Mouse (Mus musculus) liver, embryonic 14.5 days (tissue): ENCODE measurements at regions not wholly inside any gene's neighbourhood (a gene's known extent, or its start where the extent isn't known, plus 50 kb on each side); places are given as distances from the start of the nearest gene placed in this dataset.

Source experiments
- ATAC-seq: fragments of 200-750 bp; cut with Nextera tagmentation; 2 replicates; pipeline ENCODE4 v1.8.0; 2017; ENCODE audit warnings: moderate number of reproducible peaks, mild to moderate bottlenecking, moderate library complexity; ENCODE audit not compliant: insufficient read depth
- DNase-seq, 3 experiments: peaks; one replicate each; pipeline ENCODE4 v3.0.0-alpha.2; 2012 to 2013; ENCODE audit warnings: low read depth in 3 of 3, low spot score in 3 of 3
- H3K27ac ChIP-seq: fragments of 300-500 bp; sonication (generic); 2 replicates; pipeline ENCODE4 v1.5.1; 2014; ENCODE audit warnings: moderate library complexity, mild to moderate bottlenecking, control low read depth, inconsistent platforms
- H3K27me3 ChIP-seq: fragments of 300-500 bp; sonication (generic); 2 replicates; pipeline ENCODE4 v1.6.1; 2014; ENCODE audit warnings: mild to moderate bottlenecking, low read length, moderate library complexity; ENCODE audit not compliant: control insufficient read depth, insufficient read depth
- H3K36me3 ChIP-seq: fragments of 300-500 bp; sonication (generic); replicated peaks from 2 replicates; pipeline ENCODE4 v1.6.1; 2014; ENCODE audit warnings: low read depth; ENCODE audit not compliant: control insufficient read depth, insufficient read depth
- H3K4me1 ChIP-seq, 2 experiments: fragments of 200-500 bp in 1 of 2; fragments of 300-500 bp in 1 of 2; sonication (generic) in 1 of 2; replicated peaks; 2 replicates each; pipeline ENCODE4 v1.6.1; 2012 to 2014; ENCODE audit warnings: antibody characterized with exemption in 1 of 2, inconsistent platforms in 1 of 2, low read length in 1 of 2; ENCODE audit not compliant: control insufficient read depth in 2 of 2, insufficient read depth in 2 of 2
- H3K4me2 ChIP-seq: fragments of 300-500 bp; sonication (generic); 2 replicates; pipeline ENCODE4 v1.6.1; 2014; ENCODE audit warnings: low read depth, mild to moderate bottlenecking, control low read depth, moderate library complexity
- H3K4me3 ChIP-seq, 2 experiments: fragments of 200-500 bp in 1 of 2; fragments of 300-500 bp in 1 of 2; sonication (generic) in 1 of 2; 2 replicates each; pipeline ENCODE4 v1.5.1; 2012 to 2014; ENCODE audit warnings: low read depth in 2 of 2, low read length in 2 of 2, mild to moderate bottlenecking in 2 of 2, control low read depth in 1 of 2, inconsistent platforms in 1 of 2, moderate library complexity in 1 of 2; ENCODE audit not compliant: insufficient read depth in 1 of 2
- H3K9ac ChIP-seq: fragments of 300-500 bp; sonication (generic); replicated peaks from 2 replicates; pipeline ENCODE4 v1.6.1; 2014; ENCODE audit warnings: mild to moderate bottlenecking, control low read depth, moderate library complexity
- H3K9me3 ChIP-seq: fragments of 300-500 bp; sonication (generic); 2 replicates; pipeline ENCODE4 v1.6.1; 2016; ENCODE audit warnings: low read length, mixed read lengths; ENCODE audit not compliant: control insufficient read depth
- CTCF ChIP-seq: IDR thresholded peaks from 2 replicates; pipeline ENCODE4 v1.5.1; 2016; ENCODE audit warnings: antibody characterized with exemption, low read depth, control low read depth
- EP300 ChIP-seq: IDR thresholded peaks from 2 replicates; pipeline ENCODE4 v1.6.1; 2016; ENCODE audit warnings: antibody characterized with exemption, low read depth
- WGBS: fragments of 180-500 bp; shearing (Covaris S2); extraction: QIAGEN DNeasy Blood & Tissue Kit; methylation state at CpG from one replicate; pipeline ENCODE4 v1.1.7; 2014; ENCODE audit not compliant: insufficient replicate concordance; 5-methylcytosine and 5-hydroxymethylcytosine counted together

- no peak for TF ChIP-seq EP300
- Histone ChIP-seq H3K9ac (no peak overlapping the region), H3K27ac (no peak overlapping the region), H3K27me3 (no peaks in the 10 kb centered on the region), H3K4me2 (no peak overlapping the region), H3K9me3 (no peaks in the 10 kb centered on the region), H3K36me3 (no peaks in the 10 kb centered on the region), H3K4me1 (no peaks in the 10 kb centered on the region), H3K4me3 (no peak overlapping the region)
- whole genome bisulfite sequencing = 60% methylated on average over 4 of the region's 4 CpGs
- no peak for DNase-seq
- no peak for ATAC-seq
These were observed 180.8 kb upstream of the Gdnf start for GRCm38 (mm10) chr15:7629826-7630225.

DNA sequence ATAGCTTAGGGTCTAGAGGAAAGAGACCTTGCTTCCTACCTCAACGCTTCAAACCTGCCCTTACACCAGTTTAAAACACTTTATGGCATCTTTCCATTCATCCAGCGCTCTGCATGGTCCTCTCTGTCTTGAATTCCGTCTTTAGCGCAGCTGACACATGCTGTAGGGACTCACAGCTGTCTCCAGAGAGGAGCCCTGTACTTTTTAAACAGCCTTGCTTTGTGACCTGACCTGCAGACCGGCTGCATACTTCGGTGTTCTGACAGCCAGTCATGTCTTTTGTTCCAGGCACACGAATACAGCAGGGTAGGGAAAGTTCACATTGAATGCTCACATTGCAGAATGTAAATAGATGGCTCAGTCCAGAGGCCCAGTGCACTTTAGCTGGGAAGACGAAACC is 175.4 kb upstream of the Gdnf start:
- H3K27me3 ChIP-seq = no peaks in the 10 kb centered on the region
- 58% methylated on average over 8 of the region's 8 CpGs for WGBS
- H3K27ac ChIP-seq = no peak overlapping the region
- no peaks in the 10 kb centered on the region for H3K36me3 ChIP-seq
- H3K9ac ChIP-seq = no peak overlapping the region
- TF ChIP-seq EP300 = no peak
- TF ChIP-seq CTCF = no peak
- no peak overlapping the region for H3K4me3 ChIP-seq
- H3K4me1 ChIP-seq = no peaks in the 10 kb centered on the region
- H3K9me3 ChIP-seq = no peaks in the 10 kb centered on the region
- no peak overlapping the region for H3K4me2 ChIP-seq
- DNase-seq (no peak), ATAC-seq (no peak)

- DNase-seq = no peak
- no peak for ATAC-seq
- Histone ChIP-seq H3K27me3 (no peaks in the 10 kb centered on the region), H3K36me3 (no peaks in the 10 kb centered on the region), H3K4me2 (no peak overlapping the region), H3K4me1 (no peaks in the 10 kb centered on the region), H3K9ac (no peak overlapping the region), H3K4me3 (no peak overlapping the region), H3K27ac (no peak overlapping the region), H3K9me3 (no peaks in the 10 kb centered on the region)
- TF ChIP-seq EP300 (no peak), CTCF (no peak)
- WGBS = 54% methylated on average over 6 of the region's 6 CpGs
These were observed 171.2 kb upstream of the Gdnf start for GRCm38 (mm10) chr15:7639444-7639843.

DNA sequence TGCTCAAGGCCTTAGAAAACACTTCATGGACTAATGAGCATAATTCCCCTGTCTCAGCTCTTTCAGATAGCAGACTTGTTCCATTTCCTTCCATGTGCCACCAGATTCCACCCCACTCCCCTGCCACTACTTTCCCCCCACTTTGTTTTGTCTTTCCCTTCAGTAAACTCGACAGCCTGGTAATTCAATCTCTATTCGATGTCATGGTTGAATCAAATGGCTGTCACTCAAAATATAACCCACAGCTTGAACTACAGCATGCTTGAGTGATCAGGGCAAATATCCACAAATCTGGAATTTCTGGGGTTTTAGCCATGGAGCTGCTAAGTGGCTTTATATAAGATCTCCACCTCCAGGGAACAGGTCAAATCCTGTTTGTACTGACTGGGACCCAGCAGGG is 168.6 kb upstream of the Gdnf start:
- Histone ChIP-seq H3K9me3 (no peaks in the 10 kb centered on the region), H3K4me2 (no peak overlapping the region), H3K4me3 (no peak overlapping the region), H3K36me3 (no peaks in the 10 kb centered on the region), H3K27me3 (no peaks in the 10 kb centered on the region), H3K4me1 (no peaks in the 10 kb centered on the region), H3K9ac (no peak overlapping the region), H3K27ac (no peak overlapping the region)
- DNase-seq = no peak
- no peak for ATAC-seq
- WGBS = 44% methylated on average over 2 of the region's 2 CpGs
- TF ChIP-seq CTCF = no peak
- TF ChIP-seq EP300 = no peak

DNA sequence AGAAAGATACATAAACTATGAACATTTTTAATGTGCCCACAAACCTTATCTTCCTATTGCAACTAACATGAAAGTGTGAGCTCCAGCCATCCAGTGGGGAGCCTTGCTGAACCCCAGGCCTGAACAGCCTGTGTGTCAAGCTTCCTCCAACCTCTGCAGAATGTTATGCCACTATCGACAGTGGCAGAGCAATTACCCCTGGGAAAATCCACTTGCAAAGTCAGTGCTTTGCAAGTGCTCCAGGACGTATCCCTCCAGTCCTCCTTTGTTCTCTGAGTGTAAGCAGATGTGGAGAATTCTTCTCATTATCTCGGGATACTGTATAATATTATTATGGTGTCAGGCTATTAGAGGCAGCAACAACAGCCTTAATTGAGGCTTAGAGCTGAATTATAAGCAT is 159.9 kb upstream of the Gdnf start:
- WGBS = 46% methylated on average over 3 of the region's 3 CpGs
- DNase-seq = no peak
- no peak overlapping the region for H3K9ac ChIP-seq
- H3K36me3 ChIP-seq = no peaks in the 10 kb centered on the region
- H3K27me3 ChIP-seq = no peaks in the 10 kb centered on the region
- no peak overlapping the region for H3K27ac ChIP-seq
- no peaks in the 10 kb centered on the region for H3K9me3 ChIP-seq
- no peak overlapping the region for H3K4me2 ChIP-seq
- no peak overlapping the region for H3K4me3 ChIP-seq
- H3K4me1 ChIP-seq = no peaks in the 10 kb centered on the region
- TF ChIP-seq CTCF = no peak
- TF ChIP-seq EP300 = no peak
- ATAC-seq = no peak

DNA sequence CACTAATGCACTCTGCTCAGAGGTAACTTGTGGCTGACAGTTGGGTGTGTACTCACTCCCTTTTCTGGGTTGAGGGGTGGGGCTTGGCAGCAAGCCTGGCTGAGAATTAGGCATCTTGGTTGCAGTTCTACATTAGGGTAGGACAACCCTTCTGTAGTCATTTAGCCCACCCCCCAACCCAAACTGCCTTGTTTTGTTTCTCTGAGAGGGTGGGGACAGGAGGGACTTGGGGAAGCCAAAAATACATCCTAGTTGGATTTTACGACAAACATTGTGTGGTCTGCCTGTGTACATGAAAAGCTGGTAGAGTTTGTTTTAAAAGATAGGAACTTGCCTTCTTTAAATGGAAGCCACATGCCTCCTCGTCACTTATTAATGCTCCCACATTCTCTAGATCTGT is 146.8 kb upstream of the Gdnf start:
- ATAC-seq = no peak
- Histone ChIP-seq H3K4me1 (no peaks in the 10 kb centered on the region), H3K9me3 (no peaks in the 10 kb centered on the region), H3K36me3 (no peaks in the 10 kb centered on the region), H3K27me3 (no peaks in the 10 kb centered on the region), H3K9ac (no peak overlapping the region), H3K27ac (no peak overlapping the region), H3K4me2 (no peak overlapping the region), H3K4me3 (no peak overlapping the region)
- TF ChIP-seq EP300 = no peak
- no peak for TF ChIP-seq CTCF
- DNase-seq = no peak
- WGBS = 57% methylated on average over 2 of the region's 2 CpGs
